Mouse (Mus musculus) gastrocnemius, adult 2 months (tissue): ENCODE results near the gene Tbc1d5. TPM values are rescaled to one million over a fixed set of nuclear protein-coding genes. Genes with fewer than 3 reads are reported as not detected.
A peak's percentile ranks its signal among the peaks of the same experiment; 100 is the strongest.

ENCODE experiments used
- DNase-seq: peaks from one replicate; pipeline ENCODE4 v3.0.0; 2022
- H3K27ac ChIP-seq: fragments of 200-600 bp; 2 replicates; pipeline ENCODE4 v1.8.1; 2022; ENCODE audit warnings: mild to moderate bottlenecking
- H3K4me3 ChIP-seq: fragments of 200-600 bp; 2 replicates; pipeline ENCODE4 v1.8.1; 2022; ENCODE audit warnings: mild to moderate bottlenecking, moderate library complexity
- CTCF ChIP-seq: fragments of 200-600 bp; IDR thresholded peaks from 2 replicates; pipeline ENCODE4 v1.8.1; 2022; ENCODE audit warnings: antibody characterized with exemption, mild to moderate bottlenecking, moderate library complexity
- intact Hi-C: fragments of 180-260 bp; cut with DNase I; formaldehyde crosslinking; loops from one replicate; pipeline ENCODE4 v1.15.1; 2025
- total RNA-seq, 2 experiments: library from RNA; stranded (reverse); gene quantifications; 2 replicates each; pipeline ENCODE4 v1.2.3; 2021

Tbc1d5 gene
- total RNA-seq, 2 experiments from 2014 or later, result 8.9 to 9.0 TPM

DNA sequence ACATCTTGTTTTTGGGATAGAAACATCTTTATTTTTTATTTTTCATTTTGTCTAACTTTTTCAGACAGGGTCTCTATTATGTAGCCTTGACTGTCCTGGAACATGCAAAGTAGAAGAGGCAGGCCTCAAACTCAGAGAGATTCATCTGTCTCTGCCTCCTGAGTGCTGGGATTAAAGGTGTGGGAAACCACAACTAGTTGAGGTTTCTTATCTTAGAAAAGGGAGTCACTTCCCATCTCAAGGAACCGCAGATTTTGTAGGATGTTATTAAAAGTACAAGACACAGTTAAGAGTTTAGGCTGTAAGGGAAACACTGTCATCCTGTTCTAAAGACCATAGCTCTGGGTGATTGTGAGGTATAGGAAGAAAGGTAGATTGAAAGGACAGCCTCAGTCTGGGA is 373.5 kb downstream of the Tbc1d5 start:
- TF ChIP-seq CTCF, result no peak

DNA sequence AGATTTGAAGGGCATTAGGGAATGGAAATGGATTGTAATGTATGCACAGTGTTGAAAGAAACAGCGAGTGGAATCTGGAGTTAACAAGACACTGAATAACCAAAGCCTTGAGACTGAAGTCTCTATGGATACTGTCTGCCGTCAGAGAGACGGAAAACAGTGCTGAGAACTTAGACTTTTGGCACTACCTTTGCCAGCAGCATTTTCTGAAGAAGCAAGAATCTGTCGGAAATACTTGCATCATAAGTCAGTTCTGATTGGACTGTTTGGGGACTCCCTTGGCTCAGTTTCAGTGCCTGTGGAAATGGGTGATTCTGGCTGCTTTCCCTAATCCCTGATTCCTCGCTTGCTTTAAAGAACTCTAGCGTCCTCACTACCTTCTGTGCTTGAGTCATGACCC is 375.9 kb downstream of the Tbc1d5 start:
- H3K27ac ChIP-seq, result no peak overlapping the region
- intact Hi-C loops, result no loop called here
- no peak overlapping the region for H3K4me3 ChIP-seq
- no peak for TF ChIP-seq CTCF
- no peak for DNase-seq

More for the DNA sequence above, 373.5 kb downstream of the Tbc1d5 start:
- Histone ChIP-seq H3K4me3 (no peak overlapping the region), H3K27ac (no peak overlapping the region)
- intact Hi-C loops, result no loop called here
- DNase-seq, result no peak

DNA sequence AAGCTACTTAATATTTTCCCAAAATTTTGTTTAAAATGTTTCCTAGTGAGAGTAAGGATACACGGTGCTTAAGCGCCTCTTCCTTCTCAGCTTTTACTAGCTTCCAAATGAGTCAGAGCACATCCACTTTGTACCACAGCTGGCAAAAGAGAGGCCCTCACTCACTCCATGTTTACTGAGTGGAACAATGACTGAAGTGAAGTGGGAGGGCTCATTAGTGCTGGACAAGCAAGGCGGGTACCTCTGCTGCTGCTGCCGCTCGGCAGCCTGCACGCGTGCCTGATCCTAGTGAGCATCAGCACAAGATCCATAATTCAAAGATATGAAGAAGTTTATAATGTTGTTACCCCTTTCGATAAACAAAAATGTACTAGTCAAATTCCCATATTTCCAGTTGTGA is 376.8 kb downstream of the Tbc1d5 start:
- TF ChIP-seq CTCF, result no peak
- no peak for DNase-seq
- Histone ChIP-seq H3K4me3 (no peak overlapping the region), H3K27ac (no peak overlapping the region)
- intact Hi-C loops, result no loop called here

DNA sequence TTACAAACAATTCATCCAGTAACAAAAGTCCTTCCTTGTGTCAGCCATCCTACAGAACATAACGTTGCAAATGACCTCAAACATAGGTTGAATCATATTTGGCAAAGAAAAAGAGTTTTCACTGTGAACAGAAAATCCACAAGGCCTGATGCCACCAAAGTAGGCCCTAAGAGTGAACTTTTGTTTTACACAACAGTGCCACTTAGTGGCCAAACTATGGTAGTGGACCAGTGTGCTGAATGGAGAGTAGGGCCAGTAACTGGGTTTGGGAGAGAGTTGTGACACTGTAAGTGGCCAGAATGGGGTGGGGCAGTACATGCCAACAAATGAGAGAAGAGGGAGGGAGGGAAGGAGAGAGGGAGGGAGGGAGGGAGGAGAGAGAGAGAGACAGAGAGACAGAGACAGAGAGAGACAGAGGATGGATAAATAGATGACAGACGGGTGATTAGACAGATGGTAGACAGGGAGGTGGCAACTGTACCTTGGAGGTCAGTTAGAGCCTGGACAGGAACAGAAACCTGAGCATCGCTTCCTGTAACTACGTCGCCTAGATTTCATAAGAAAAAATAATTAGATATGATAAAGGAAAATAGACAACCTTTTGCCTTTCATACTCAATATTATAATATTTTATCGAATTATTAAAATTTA is 383.6 kb downstream of the Tbc1d5 start:
- Histone ChIP-seq H3K4me3 (no peak overlapping the region), H3K27ac (no peak overlapping the region)
- DNase-seq, result peak; percentile 54
- intact Hi-C loops, result loop anchor here (1.0 to 5.0 kb wide), 4 partner anchors 288 to 858 kb away; no protein-coding TSS in a partner anchor
- peak; percentile 88 for TF ChIP-seq CTCF

- Histone ChIP-seq H3K4me3 (no peak overlapping the region), H3K27ac (no peak overlapping the region)
- intact Hi-C loops, result loop anchor here (5.0 kb wide), 1 partner anchor 164 kb away; no protein-coding TSS in a partner anchor
- no peak for DNase-seq
- no peak for TF ChIP-seq CTCF
These were observed 387.5 kb downstream of the Tbc1d5 start for GRCm38 (mm10) chr17:50791671-50792070.

GRCm38 (mm10) chr17:50788835-50789234 is 390.3 kb downstream of the Tbc1d5 start:
- no peak for TF ChIP-seq CTCF
- H3K27ac ChIP-seq, result no peak overlapping the region
- no peak for DNase-seq
- intact Hi-C loops, result no loop called here
- no peak overlapping the region for H3K4me3 ChIP-seq

- Histone ChIP-seq H3K4me3 (no peak overlapping the region), H3K27ac (no peak overlapping the region)
- no peak for DNase-seq
- intact Hi-C loops, result no loop called here
- TF ChIP-seq CTCF, result peak; percentile 47
These were observed 403.9 kb downstream of the Tbc1d5 start for GRCm38 (mm10) chr17:50775247-50775646.

- Histone ChIP-seq H3K27ac (no peak overlapping the region), H3K4me3 (no peak overlapping the region)
- no peak for DNase-seq
- intact Hi-C loops, result no loop called here
- TF ChIP-seq CTCF, result no peak
These were observed 414.8 kb downstream of the Tbc1d5 start for GRCm38 (mm10) chr17:50764387-50764786.

DNA sequence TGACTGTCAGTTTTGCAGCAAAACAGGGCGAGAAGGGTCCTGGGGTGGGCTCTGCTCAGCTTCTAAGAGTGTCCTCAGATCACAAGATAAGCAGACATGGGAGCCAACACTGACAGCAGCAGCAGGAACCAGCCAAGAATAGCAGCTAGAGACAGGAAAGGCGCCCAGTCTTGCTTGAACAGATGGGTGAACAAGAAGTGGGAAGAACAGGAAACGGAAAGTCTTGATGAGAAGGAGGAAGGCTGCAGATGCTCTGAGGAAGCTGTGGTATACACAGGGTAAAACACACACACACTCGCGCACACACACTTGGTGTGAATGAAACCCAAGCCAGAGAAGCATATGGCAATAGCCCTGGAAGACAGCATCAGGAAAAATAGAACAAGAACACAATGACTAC is 415.7 kb downstream of the Tbc1d5 start:
- Histone ChIP-seq H3K4me3 (no peak overlapping the region), H3K27ac (no peak overlapping the region)
- intact Hi-C loops, result no loop called here
- DNase-seq, result no peak
- no peak for TF ChIP-seq CTCF

- intact Hi-C loops, result no loop called here
- no peak for DNase-seq
- no peak for TF ChIP-seq CTCF
- H3K4me3 ChIP-seq, result no peak overlapping the region
- no peak overlapping the region for H3K27ac ChIP-seq
These were observed 416.9 kb downstream of the Tbc1d5 start for GRCm38 (mm10) chr17:50762231-50762630.

DNA sequence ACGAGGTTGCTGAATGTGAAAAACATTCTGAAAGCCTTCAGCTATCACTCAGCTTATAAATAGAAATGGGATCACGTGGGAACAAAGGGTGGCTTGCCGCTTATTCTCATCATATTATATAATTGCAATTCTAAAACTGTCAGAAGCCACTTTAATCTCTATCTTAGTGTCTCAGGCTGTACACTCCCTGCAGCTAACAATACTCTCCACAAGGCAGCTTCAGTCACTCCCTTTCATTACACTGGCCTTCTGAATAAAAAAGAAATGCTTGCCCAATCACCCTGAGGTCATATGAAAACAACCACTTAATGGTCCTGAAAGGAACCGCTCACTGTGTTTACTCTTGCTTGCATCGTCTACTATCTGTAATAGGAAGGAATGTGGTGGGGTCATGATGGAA is 418.1 kb downstream of the Tbc1d5 start:
- TF ChIP-seq CTCF, result no peak
- no peak for DNase-seq
- Histone ChIP-seq H3K27ac (no peak overlapping the region), H3K4me3 (no peak overlapping the region)
- intact Hi-C loops, result no loop called here

GRCm38 (mm10) chr17:50753356-50754138 is 425.6 kb downstream of the Tbc1d5 start:
- peak overlapping the region; percentile 49 for H3K4me3 ChIP-seq
- intact Hi-C loops, result loop anchor here (5.0 kb wide), 1 partner anchor 71 kb away; no protein-coding TSS in a partner anchor
- H3K27ac ChIP-seq, result peak overlapping the region; percentile 88
- no peak for TF ChIP-seq CTCF
- DNase-seq, result peak; percentile 69

GRCm38 (mm10) chr17:50752753-50753152 is 426.4 kb downstream of the Tbc1d5 start:
- no peak for DNase-seq
- peak overlapping the region; percentile 88 for H3K27ac ChIP-seq
- TF ChIP-seq CTCF, result no peak
- intact Hi-C loops, result loop anchor here (5.0 kb wide), 1 partner anchor 70 kb away; no protein-coding TSS in a partner anchor
- no peak overlapping the region for H3K4me3 ChIP-seq
